Mouse (Mus musculus) mature B cell (primary cell): ENCODE measurements around the gene Gdpd5.

Experiments
- in situ Hi-C: fragments of 300-500 bp; cut with MboI; formaldehyde crosslinking; loops from 2 replicates; pipeline ENCODE4 v1.14.3; 2019

Gene Gdpd5

DNA sequence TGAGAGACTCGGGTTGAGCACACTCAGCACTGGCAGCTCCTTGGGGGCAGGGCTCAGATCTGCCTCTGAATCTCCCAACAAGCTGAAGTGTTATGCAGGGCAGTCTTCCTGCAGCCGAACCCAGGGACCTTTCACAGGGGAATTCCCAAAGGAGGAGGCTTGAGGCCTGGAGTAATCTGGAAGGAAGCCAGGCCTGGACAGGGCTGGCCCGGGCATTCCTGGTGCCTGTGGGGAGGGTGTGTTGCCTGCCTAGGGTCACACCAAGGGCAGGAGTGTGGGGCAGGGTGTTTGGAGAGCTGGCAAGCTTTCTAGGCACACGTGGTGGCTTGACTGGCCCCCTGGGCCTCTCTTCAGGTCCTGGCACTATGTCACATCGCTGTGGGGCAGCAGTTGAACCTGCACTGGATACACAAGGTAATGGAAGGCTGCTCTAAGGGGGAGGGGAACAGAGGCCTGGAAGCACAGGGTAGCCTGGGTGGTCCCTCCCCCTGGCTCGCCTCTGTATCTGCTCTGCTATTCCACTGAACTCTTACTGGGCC, 60.4 kb downstream of the Gdpd5 start:
- in situ Hi-C loops = no loop called here

DNA sequence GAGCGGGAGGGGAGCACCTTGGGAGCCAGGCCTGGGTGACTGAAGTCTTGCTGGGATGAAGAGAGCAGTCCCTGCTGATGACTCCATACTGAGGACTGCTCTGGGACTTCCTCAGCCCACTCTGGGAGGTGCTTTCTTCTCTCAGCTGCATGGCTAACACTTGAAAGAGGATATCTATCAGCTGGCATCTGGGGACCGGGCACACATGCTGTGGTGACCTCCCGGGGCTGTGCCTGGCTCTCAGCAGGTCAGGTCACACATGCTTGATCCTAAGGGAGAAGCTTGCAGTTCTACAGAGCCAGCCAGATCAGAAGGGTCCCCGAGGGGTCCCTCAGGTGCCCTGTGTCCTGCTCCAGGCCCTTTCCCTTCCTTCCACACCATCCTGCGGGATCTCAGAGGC, 62.0 kb downstream of the Gdpd5 start:
- in situ Hi-C loops = no loop called here

DNA sequence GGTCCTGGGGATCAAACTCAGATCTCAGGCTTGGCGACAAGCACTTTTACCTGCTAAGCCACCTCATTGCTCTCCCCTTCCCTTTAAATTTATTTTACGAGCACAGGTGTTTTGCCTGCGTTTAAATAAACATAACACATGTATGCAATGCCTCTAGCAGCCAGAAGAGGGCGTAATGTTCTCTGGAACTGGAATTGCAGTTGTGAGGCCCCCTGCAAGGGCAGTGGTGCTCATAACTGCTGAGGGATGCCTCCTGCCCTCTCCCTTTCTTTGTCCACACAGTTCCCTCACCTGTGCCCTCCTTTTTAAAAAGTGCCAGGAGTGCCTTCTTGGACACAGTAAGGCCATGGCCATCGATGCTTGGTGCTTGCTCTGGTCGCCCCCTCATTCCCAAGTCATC, 62.8 kb downstream of the Gdpd5 start:
- in situ Hi-C loops = no loop called here

DNA sequence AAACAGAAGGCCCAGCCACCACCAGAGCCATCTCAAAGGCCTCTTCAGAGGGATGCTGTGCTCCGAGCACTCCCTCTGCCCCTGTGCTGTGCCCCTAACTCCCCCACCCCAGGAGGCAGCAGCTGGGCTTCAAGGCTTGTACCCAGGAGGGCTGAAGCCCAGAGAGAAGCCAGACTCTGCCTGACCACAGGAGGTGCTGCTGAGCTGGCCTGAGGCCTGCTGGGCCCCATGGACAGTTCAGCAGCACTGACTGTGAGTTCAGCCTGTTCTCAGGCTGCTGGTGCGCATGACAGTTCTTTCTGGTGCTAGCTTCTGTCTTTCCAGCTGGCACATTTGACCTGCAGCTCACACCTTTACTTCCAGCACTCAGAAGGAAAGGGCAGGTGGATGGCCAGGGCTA, 64.6 kb downstream of the Gdpd5 start:
- in situ Hi-C loops = loop anchor here (5.0 kb wide), 1 partner anchor 64 kb away; the partner anchor contains the start of gene Gdpd5

DNA sequence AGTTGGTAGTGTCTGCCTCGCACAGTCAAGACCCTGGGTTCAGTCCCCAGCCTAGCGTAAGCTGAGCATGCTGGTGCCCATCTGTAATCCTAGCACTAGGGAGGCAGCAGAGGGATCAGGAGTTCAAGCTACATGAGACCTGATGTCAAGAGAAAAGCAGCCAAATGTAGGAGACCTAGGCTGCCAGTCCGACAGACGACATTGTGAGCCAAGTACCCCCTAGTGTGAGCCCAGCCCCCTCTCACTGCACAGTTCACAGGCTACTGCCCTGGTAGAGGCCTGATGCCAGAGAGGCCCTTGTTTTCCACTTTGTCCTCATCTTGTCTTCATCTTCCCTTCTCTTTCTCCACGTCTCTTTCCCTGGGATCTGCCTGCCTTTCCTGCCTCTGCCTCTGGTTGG, 66.1 kb downstream of the Gdpd5 start:
- in situ Hi-C loops = loop anchor here (5.0 kb wide), 1 partner anchor 65 kb away; the partner anchor contains the start of gene Gdpd5

DNA sequence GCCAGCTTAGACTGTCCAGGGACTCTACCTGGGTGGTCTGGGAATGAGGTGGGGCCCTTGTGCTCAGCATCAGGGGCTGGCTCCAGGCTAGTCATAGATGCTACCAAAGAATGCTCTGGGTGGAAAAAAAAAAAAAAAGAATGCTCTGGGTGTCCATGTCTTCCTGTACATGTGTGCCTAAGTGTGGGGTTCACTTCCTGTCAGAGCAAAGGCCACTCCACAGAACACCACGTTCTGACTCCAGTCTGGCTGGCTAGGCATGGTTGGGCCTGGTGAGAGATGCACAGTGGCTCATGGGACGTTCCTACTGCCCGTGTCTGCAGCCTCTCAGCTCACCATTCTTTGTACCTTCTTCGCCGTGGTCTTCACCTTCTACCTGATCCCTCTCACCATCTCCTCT, 67.4 kb downstream of the Gdpd5 start:
- in situ Hi-C loops = loop anchor here (5.0 kb wide), 1 partner anchor 66 kb away; the partner anchor contains the start of gene Gdpd5

DNA sequence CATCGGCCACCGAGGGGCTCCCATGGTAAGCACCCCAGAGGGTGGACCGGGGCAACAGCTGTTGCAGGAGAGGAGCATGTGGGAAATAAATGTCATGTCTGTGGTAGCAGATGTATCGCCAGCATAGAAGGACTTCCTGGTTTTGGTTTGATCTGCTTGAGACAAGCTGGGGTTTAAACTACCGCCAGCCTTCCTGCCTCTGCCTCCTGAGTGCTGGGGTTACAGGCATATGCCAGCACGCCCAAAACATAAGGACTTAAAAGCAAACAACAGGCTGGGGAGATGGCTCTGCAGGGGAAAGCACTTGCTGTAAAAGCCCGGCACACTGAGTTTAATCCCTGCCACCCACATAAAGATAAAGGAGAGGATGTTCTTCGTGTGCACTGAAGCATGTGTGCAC, 67.8 kb downstream of the Gdpd5 start:
- in situ Hi-C loops = loop anchor here (5.0 kb wide), 1 partner anchor 67 kb away; the partner anchor contains the start of gene Gdpd5

DNA sequence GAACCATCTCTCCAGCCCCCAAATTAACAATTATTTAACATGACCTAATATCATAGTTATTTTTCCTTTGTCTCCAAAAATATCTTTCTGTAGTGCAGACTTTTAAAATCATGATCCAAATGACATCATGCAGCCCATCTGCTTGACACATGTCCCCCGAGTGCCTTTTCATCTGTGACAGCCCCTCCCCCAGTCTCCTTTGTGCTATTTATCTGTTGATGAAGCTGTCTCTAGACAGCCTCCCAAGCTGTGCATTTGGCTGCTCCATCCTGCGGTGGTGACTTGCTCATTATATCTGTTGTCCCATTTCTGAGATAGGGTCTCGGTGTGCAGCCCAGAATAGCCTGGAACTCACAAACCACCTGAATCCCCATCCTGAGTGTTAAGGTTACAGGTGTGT, 68.5 kb downstream of the Gdpd5 start:
- in situ Hi-C loops = loop anchor here (5.0 kb wide), 1 partner anchor 67 kb away; the partner anchor contains the start of gene Gdpd5

DNA sequence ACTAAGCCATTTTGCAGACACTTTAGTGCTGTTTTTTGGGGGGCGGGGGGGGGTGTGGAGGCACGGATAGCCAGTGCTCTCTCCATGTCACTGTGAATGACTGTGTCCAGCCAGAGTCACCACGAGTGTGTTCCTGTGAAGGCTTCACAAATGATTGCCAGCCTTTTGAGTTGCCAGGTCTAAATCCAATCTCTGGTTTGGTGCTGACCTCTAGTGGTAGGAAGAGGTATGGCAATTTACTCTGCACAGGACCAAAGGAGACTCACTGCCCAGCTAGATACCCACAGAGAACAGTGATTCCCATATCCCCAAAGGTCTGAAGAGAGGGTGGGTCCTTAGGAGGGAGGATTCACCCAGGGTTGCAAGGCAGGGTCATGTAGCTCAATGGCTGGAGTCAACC, 69.5 kb downstream of the Gdpd5 start:
- in situ Hi-C loops = no loop called here

DNA sequence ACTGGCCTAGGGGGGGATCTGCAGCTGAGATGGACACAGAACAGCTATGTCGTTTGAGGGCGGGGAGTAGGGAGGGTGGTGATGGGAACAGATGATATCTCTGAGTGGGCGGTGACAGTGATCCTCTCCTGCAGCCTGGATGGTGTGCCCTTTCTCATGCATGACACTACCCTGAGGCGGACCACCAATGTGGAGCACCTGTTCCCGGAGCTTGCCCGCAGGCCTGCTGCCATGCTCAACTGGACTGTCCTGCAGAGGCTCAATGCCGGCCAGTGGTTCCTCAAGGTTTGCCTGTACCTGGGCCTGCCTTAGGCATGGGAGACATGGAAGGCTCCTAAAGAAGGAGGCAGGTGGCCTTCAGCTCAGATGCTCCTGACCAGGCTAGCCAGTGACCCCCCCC, 71.6 kb downstream of the Gdpd5 start:
- in situ Hi-C loops = no loop called here

DNA sequence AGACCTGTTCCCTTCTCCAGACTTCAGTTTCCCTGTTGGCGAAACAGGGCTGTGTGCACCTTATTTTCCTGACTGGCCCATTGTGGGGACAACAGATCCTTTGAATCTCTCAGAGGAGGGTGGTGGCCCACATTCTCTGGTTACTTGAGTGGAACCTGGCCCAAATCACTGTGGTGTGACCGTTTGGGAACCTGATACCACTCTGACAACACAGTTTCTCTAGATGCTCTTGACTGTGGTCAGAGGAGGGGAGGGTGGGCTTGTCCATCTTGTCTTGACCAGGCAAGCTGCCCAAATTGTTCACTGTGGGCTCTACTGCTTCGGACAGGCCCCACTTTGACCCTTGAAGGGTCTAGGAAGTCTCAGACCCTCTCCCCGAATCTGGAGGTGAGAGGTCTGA, 72.8 kb downstream of the Gdpd5 start:
- in situ Hi-C loops = no loop called here

DNA sequence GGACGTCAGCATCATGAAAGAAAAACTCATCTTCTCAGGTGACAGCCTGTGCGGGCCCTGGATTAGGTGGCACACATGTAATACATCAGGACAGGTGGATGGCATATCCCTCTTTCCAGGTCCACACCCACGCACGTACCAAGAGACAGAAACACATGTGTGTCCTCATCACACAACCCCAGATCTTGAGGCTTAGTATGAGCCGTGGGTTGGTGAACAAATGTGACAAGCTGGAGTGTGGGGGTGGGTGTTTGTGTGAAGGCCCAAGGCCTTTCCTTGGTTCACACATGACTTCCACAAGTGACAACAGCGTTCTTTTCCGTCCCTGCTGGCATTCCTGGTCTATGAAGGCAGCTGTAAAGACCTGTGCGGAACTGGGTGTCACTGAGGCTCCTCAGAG, 77.6 kb downstream of the Gdpd5 start:
- in situ Hi-C loops = no loop called here

DNA sequence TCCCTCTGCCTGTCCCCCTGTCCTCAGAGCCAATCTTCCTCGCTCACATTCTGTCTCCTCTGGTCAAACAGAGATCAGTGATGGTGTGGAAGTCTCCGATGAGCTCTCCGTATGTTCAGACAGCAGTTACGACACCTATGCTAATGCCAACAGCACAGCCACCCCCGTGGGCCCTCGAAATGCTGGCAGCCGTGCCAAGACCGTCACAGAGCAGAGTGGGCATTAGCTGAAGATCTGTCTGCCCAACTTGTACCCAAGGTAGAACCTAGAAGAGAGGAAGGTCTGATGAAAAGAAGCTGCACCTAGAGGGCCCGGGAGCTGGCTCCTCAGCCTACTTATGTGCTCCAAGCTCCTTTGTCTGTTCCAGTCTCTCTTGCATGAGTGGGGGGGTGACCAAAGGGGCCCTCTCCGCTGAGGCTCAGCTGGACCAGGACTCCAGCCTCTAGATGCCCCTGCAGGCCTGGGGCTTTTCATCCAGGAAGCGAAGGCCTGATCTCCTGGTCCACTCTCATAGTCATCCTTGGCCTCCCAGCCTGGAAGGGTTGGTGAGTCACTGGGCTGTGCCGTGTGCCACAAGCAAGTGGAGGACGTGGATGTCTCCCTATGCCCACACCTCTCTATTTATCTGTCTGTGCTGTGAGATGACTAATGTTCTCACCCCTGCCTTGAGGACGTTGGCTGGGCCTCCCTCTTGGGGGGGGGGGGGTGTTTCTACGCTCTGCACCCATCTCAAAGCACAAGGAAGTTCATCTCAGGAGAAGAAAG, 78.9 kb downstream of the Gdpd5 start:
- in situ Hi-C loops = no loop called here

DNA sequence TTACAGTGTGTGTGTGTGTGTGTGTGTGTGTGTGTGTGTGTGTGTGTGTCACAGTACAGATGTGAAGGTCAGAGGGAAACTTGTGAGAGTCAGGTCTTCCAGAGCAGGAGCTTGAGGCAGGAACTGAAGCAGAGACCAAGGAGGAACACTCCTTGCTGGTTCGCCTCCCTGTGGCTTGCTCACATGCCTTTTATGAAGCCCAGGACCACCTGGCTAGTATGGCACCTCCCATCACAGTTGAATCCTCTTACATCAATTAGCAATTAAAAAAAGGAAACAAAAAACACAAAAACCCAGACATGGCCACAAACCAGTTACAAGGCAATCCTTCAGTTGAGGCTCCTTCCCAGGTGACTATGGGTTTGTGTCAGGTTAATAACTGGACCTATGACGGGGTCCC, 81.9 kb downstream of the Gdpd5 start:
- in situ Hi-C loops = no loop called here

DNA sequence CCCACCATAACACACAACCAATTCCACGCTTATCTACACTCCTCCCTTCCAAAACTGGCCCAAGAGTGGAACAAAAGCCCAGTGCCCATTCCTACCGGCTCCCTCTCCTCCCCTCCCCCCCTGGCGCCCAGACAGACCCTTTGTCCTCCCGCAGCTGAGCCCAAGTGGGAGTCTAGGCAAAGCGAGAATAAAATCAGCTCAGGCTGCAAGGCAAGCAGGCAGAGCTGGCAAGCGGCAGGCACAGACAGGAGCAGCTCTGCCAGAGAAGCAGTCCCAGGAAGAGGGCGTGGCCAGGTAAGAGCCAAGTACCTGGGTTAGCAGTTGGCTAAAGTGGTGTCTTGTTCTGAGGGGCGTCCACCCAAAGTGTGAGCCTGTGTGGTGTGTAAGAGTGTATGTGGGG, 84.6 kb downstream of the Gdpd5 start, which contains the start of gene Klhl35:
Gene Klhl35, plus strand, starts transcription at position 194 of the 400 bp plus-strand sequence.
- in situ Hi-C loops = no loop called here

DNA sequence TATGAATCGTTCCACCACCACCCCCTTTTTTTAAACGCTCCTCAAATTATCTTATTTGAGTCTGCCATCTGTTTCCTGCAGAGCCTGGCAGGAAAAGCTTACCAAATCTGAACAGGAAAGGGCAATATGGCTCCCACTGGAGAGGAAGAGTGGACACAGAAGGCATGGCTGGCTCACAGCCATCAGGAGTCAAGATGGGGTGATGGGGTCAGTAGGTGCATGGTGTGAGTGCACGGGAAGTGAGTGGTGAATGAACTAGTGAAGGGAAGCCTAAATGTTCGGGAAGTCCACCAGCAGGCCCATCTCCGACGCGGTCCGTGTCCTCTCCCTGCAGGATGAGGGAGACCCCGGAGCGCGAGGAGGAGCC, 86.7 kb downstream of the Gdpd5 start:
- in situ Hi-C loops = no loop called here

DNA sequence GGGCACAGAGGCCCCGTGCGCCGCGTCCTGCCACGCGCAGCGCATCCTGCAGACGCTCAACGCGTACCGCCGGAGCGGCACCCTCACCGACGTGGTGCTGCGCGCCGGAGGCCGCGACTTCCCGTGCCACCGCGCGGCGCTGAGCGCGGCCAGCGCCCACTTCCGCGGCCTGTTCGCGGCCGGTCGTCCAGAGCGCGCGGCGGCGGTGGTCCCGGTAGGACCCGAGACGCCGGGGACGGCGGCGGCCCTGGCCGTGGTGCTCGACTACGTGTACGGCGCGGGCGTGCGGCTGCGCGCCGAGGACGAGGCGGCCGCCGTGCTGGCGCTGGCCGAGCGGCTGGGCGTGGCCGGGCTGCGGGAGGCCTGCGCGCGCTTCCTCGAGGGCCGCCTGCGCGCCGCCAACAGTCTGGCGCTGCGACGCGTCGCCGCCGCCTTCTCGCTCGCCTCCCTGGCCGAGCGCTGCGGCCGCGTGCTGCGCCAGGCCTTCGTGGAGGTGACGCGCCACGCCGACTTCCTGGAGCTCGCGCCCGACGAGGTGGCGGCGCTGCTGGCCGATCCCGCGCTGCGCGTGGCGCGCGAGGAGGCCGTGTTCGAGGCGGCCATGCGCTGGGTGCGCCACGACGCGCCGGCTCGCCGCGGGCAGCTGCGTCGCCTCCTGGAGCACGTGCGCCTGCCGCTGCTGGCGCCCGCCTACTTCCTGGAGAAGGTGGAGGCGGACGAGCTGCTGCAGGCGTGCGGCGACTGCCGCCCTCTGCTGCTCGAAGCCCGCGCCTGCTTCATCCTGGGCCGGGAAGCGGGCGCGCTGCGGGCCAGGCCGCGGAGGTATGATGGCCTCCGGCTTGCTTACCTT, 87.3 kb downstream of the Gdpd5 start:
- in situ Hi-C loops = no loop called here

DNA sequence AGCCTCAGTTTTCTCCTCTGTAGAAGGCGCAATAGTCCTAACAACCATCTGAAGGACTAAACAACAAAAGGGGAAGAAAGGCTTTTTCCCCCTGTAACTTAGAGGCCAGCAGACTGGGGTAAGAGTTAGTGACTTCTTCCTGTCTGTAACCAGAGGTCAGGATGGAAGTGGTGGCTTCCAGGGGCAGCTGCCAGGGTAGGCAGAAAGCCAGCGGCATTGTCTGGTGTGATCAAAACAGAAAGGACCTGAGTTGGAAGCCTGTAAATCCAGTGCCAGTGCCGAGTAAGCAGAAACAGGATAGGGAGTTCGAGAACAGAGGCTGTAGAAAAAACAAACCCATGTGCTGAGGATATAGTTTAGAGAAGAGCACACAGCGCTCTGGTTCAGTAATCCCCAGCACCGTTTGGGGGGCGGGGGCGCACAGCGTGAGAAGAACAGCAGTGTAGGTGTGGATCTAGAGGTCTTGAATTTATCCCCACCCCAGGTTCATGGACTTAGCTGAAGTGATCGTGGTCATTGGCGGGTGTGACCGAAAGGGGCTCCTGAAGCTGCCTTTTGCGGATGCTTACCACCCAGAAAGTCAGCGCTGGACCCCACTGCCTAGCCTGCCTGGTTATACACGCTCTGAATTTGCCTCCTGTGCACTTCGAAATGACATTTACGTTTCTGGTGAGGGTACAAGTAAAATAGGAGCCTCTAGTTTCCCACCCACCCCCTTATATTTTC, 88.6 kb downstream of the Gdpd5 start:
- in situ Hi-C loops = no loop called here

DNA sequence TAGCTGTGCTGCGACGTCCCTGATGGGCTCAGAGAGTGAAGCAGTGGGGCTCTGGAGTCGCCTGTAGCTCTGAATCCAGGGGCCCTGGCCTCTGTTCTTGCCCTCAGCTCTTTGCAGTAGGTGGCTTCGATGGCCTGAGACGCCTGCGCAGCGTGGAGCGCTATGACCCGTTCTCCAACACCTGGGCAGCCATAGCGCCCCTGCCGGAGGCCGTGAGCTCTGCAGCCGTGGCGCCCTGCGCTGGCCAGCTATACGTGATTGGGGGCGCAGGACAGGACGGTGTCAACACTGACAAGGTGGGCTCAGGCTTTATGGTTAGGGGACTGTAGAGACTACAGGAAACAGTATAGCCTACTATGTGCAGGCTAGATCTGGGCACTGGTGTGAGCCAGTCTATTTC, 90.4 kb downstream of the Gdpd5 start:
- in situ Hi-C loops = no loop called here

DNA sequence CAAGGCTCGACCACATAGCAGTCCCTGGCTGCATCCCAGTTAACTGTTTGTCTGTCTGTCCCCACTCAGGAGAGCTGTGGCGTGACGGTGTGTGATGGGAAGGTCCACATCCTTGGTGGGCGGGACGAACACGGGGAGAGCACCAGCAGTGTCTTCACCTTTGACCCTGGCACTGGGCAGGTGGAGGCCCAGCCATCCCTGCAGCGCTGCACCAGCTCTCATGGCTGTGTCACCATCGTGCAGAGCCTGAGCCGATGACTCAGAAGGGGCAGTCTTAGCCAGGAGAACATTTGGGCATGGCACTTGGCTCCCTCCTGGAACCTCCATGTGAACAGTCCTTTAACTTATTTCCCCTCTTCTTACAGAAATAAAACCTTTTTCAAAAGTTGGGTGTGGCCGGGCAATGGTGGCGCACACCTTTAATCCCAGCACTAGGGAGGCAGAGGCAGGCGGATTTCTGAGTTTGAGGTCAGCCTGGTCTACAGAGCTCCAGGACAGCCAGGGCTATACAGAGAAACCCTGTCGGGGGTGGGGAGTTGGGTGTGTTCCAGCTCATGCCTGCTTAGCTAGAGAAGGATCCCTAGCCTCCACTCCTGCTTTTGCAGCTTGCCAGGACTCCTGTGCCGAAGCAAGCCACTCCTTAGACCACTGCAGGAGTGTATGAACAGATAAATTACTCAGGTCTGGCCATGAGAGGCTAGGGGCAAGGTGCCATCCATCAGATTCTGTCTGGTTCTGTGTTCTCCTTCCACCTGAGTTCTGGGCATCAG, 92.6 kb downstream of the Gdpd5 start:
- in situ Hi-C loops = no loop called here
